Mouse (Mus musculus): ENCODE data around the gene Cys1. TPM values are rescaled to one million over a fixed set of nuclear protein-coding genes. Genes with fewer than 3 reads are reported as not detected.

Gene Cys1
- polyA plus RNA-seq, 1 experiment from 2014 or later: 1.0 TPM

- Histone ChIP-seq H3K4me2 (no peak overlapping the region; the same call in 1 of the 2 replicates), H3K4me3 (no peak overlapping the region), H3K27me3 (replicated peaks) (no peaks in the 10 kb centered on the region), H3K9me3 (replicated peaks) (no peaks in the 10 kb centered on the region), H3K9ac (no peak overlapping the region), H3K36me3 (no peaks in the 10 kb centered on the region), H3K27ac (ENCODE audit: poor library complexity, severe bottlenecking) (no peak overlapping the region), H3K4me1 (replicated peaks) (peaks cover 3% of the 10 kb centered on the region; the same call in 1 of the 2 replicates)
- ATAC-seq (ENCODE audit: insufficient number of reproducible peaks, low FRiP score): no peak
- 59% methylated on average over 8 of the region's 8 CpGs for WGBS
Observed at GRCm38 (mm10) chr12:24697484-24698204, 16.0 kb upstream of the Cys1 start.

GRCm38 (mm10) chr12:24696500-24697483 is 15.2 kb upstream of the Cys1 start:
- no peaks in the 10 kb centered on the region for H3K4me1 ChIP-seq (replicated peaks)
- H3K27me3 ChIP-seq (replicated peaks): no peaks in the 10 kb centered on the region
- peak; percentile 73 for ATAC-seq (ENCODE audit: insufficient number of reproducible peaks, low FRiP score)
- H3K9ac ChIP-seq: no peak overlapping the region
- H3K4me3 ChIP-seq: no peak overlapping the region
- no peak overlapping the region; the same call in 1 of the 2 replicates for H3K4me2 ChIP-seq
- H3K36me3 ChIP-seq: no peaks in the 10 kb centered on the region
- 43% methylated on average over 16 of the region's 16 CpGs for WGBS
- no peaks in the 10 kb centered on the region for H3K9me3 ChIP-seq (replicated peaks)
- H3K27ac ChIP-seq (ENCODE audit: poor library complexity, severe bottlenecking): no peak overlapping the region

- WGBS: 78% methylated on average over 3 of the region's 3 CpGs
Observed at GRCm38 (mm10) chr12:24690351-24690750, 8.7 kb upstream of the Cys1 start.

GRCm38 (mm10) chr12:24686696-24687346 is 5.2 kb upstream of the Cys1 start:
- 64% methylated on average over 11 of the region's 11 CpGs for WGBS
- H3K9ac ChIP-seq: no peak overlapping the region

More at GRCm38 (mm10) chr12:24690351-24690750, 8.7 kb upstream of the Cys1 start:
- Histone ChIP-seq H3K9me3 (replicated peaks) (no peaks in the 10 kb centered on the region), H3K4me1 (replicated peaks) (no peaks in the 10 kb centered on the region), H3K36me3 (no peaks in the 10 kb centered on the region), H3K27ac (ENCODE audit: poor library complexity, severe bottlenecking) (no peak overlapping the region), H3K9ac (no peak overlapping the region), H3K27me3 (replicated peaks) (peaks cover 15% of the 10 kb centered on the region; the same call in 1 of the 2 replicates), H3K4me2 (no peak overlapping the region), H3K4me3 (no peak overlapping the region)
- ATAC-seq (ENCODE audit: insufficient number of reproducible peaks, low FRiP score): no peak

GRCm38 (mm10) chr12:24686038-24686695 is 4.6 kb upstream of the Cys1 start:
- Histone ChIP-seq H3K27ac (ENCODE audit: poor library complexity, severe bottlenecking) (no peak overlapping the region), H3K4me3 (no peak overlapping the region), H3K9ac (no peak overlapping the region), H3K4me1 (replicated peaks) (peaks cover 18% of the 10 kb centered on the region), H3K36me3 (no peaks in the 10 kb centered on the region), H3K27me3 (replicated peaks) (peaks cover 41% of the 10 kb centered on the region), H3K4me2 (no peak overlapping the region), H3K9me3 (replicated peaks) (no peaks in the 10 kb centered on the region)
- ATAC-seq (ENCODE audit: insufficient number of reproducible peaks, low FRiP score): no peak
- 66% methylated on average over 6 of the region's 6 CpGs for WGBS

More at GRCm38 (mm10) chr12:24686696-24687346, 5.2 kb upstream of the Cys1 start:
- Histone ChIP-seq H3K4me2 (no peak overlapping the region), H3K27me3 (replicated peaks) (peaks cover 35% of the 10 kb centered on the region), H3K27ac (ENCODE audit: poor library complexity, severe bottlenecking) (no peak overlapping the region), H3K4me1 (replicated peaks) (peaks cover 11% of the 10 kb centered on the region), H3K4me3 (no peak overlapping the region), H3K9me3 (replicated peaks) (no peaks in the 10 kb centered on the region), H3K36me3 (no peaks in the 10 kb centered on the region)
- no peak for ATAC-seq (ENCODE audit: insufficient number of reproducible peaks, low FRiP score)

- Histone ChIP-seq H3K36me3 (no peaks in the 10 kb centered on the region), H3K4me2 (no peak overlapping the region), H3K9me3 (replicated peaks) (no peaks in the 10 kb centered on the region), H3K4me1 (replicated peaks) (peaks cover 25% of the 10 kb centered on the region), H3K4me3 (no peak overlapping the region), H3K27ac (ENCODE audit: poor library complexity, severe bottlenecking) (no peak overlapping the region), H3K27me3 (replicated peaks) (peaks cover 58% of the 10 kb centered on the region), H3K9ac (no peak overlapping the region)
- WGBS: 68% methylated on average over 7 of the region's 7 CpGs
- no peak for ATAC-seq (ENCODE audit: insufficient number of reproducible peaks, low FRiP score)
Observed at GRCm38 (mm10) chr12:24683461-24683860, 1.8 kb upstream of the Cys1 start.

- Histone ChIP-seq H3K27ac (ENCODE audit: poor library complexity, severe bottlenecking) (0 out of 2 replicates have a peak overlapping the region, but pooled peaks have one; percentile 4), H3K9ac (no peak overlapping the region), H3K4me3 (no peak overlapping the region), H3K36me3 (no peaks in the 10 kb centered on the region), H3K27me3 (replicated peaks) (peaks cover 59% of the 10 kb centered on the region), H3K4me2 (peak overlapping the region; percentile 17; the same call in 1 of the 2 replicates), H3K4me1 (replicated peaks) (peaks cover 25% of the 10 kb centered on the region), H3K9me3 (replicated peaks) (no peaks in the 10 kb centered on the region)
- 40% methylated on average over 8 of the region's 8 CpGs for WGBS
- ATAC-seq (ENCODE audit: insufficient number of reproducible peaks, low FRiP score): no peak
Observed at GRCm38 (mm10) chr12:24682563-24682962, 950 bp upstream of the Cys1 start.

GRCm38 (mm10) chr12:24680492-24681285 is 924 bp downstream of the Cys1 start:
- 2% methylated on average over 58 of the region's 61 CpGs for WGBS
- Histone ChIP-seq H3K36me3 (no peaks in the 10 kb centered on the region), H3K4me2 (peak overlapping the region; percentile 83), H3K9me3 (replicated peaks) (no peaks in the 10 kb centered on the region), H3K27me3 (replicated peaks) (peaks cover 44% of the 10 kb centered on the region), H3K27ac (ENCODE audit: poor library complexity, severe bottlenecking) (no peak overlapping the region), H3K9ac (peak overlapping the region; percentile 76), H3K4me3 (peak overlapping the region; percentile 53), H3K4me1 (replicated peaks) (peaks cover 25% of the 10 kb centered on the region)
- peak; percentile 42 for ATAC-seq (ENCODE audit: insufficient number of reproducible peaks, low FRiP score)

- no peak overlapping the region for H3K27ac ChIP-seq (ENCODE audit: poor library complexity, severe bottlenecking)
- no peaks in the 10 kb centered on the region for H3K9me3 ChIP-seq (replicated peaks)
- H3K36me3 ChIP-seq: no peaks in the 10 kb centered on the region
- peaks cover 25% of the 10 kb centered on the region for H3K4me1 ChIP-seq (replicated peaks)
- H3K9ac ChIP-seq: peak overlapping the region; percentile 76
- peak overlapping the region; percentile 83 for H3K4me2 ChIP-seq
- 14% methylated on average over 9 of the region's 9 CpGs for WGBS
- H3K27me3 ChIP-seq (replicated peaks): peaks cover 44% of the 10 kb centered on the region
- peak overlapping the region; percentile 53 for H3K4me3 ChIP-seq
- no peak for ATAC-seq (ENCODE audit: insufficient number of reproducible peaks, low FRiP score)
Observed at GRCm38 (mm10) chr12:24680096-24680491, 1.5 kb downstream of the Cys1 start.

GRCm38 (mm10) chr12:24662131-24662530 is 19.5 kb downstream of the Cys1 start:
- no peak overlapping the region for H3K4me3 ChIP-seq
- no peak for ATAC-seq (ENCODE audit: insufficient number of reproducible peaks, low FRiP score)
- H3K4me2 ChIP-seq: no peak overlapping the region
- peaks cover 18% of the 10 kb centered on the region for H3K4me1 ChIP-seq (replicated peaks)
- WGBS: 79% methylated on average over 5 of the region's 5 CpGs
- peaks cover 53% of the 10 kb centered on the region for H3K36me3 ChIP-seq
- no peaks in the 10 kb centered on the region for H3K9me3 ChIP-seq (replicated peaks)
- H3K27ac ChIP-seq (ENCODE audit: poor library complexity, severe bottlenecking): no peak overlapping the region
- no peaks in the 10 kb centered on the region for H3K27me3 ChIP-seq (replicated peaks)
- no peak overlapping the region for H3K9ac ChIP-seq

Measured in heart, embryonic 12.5 days (tissue).